Mouse (Mus musculus) thymus, adult 2 months (tissue): ENCODE data around the gene Olfr1357. TPM values are rescaled to one million over a fixed set of nuclear protein-coding genes. Genes with fewer than 3 reads are reported as not detected.

Experiments used
- DNase-seq: peaks from one replicate; pipeline ENCODE4 v3.0.0; 2021
- H3K27ac ChIP-seq: fragments of 200-500 bp; 2 replicates; pipeline ENCODE4 v1.5.1; 2012; ENCODE audit warnings: low read length, control low read depth; ENCODE audit not compliant: control insufficient read depth, insufficient read depth
- H3K27me3 ChIP-seq: fragments of 200-500 bp; 2 replicates; pipeline ENCODE4 v1.6.1; 2012; ENCODE audit warnings: mild to moderate bottlenecking, low read length, moderate library complexity, mixed read lengths; ENCODE audit not compliant: control insufficient read depth, insufficient read depth
- H3K36me3 ChIP-seq: fragments of 200-500 bp; 2 replicates; pipeline ENCODE4 v1.6.1; 2012; ENCODE audit warnings: mild to moderate bottlenecking, low read length, moderate library complexity; ENCODE audit not compliant: control insufficient read depth, insufficient read depth
- H3K4me1 ChIP-seq: fragments of 200-500 bp; replicated peaks from 2 replicates; pipeline ENCODE4 v1.6.1; 2012; ENCODE audit warnings: low read length; ENCODE audit not compliant: control insufficient read depth, insufficient read depth
- H3K4me3 ChIP-seq: fragments of 200-500 bp; 2 replicates; pipeline ENCODE4 v1.5.1; 2012; ENCODE audit warnings: mild to moderate bottlenecking, low read length, control low read depth, moderate library complexity; ENCODE audit not compliant: control insufficient read depth, insufficient read depth
- CTCF ChIP-seq: fragments of 200-500 bp; IDR thresholded peaks from 2 replicates; pipeline ENCODE4 v1.5.1; 2012; ENCODE audit warnings: mild to moderate bottlenecking, control low read depth, low read length, moderate library complexity, borderline replicate concordance; ENCODE audit not compliant: control insufficient read depth, poor library complexity, insufficient read depth; ENCODE audit errors: extremely low read depth
- POLR2A ChIP-seq: fragments of 200-500 bp; IDR thresholded peaks from 2 replicates; pipeline ENCODE4 v1.6.1; 2012; ENCODE audit warnings: mild to moderate bottlenecking, low read length, control low read depth, moderate library complexity; ENCODE audit not compliant: control insufficient read depth, poor library complexity, insufficient read depth; ENCODE audit errors: extremely low read depth
- WGBS: fragments of 180-500 bp; shearing (Covaris S2); methylation state at CpG from one replicate; pipeline ENCODE4 v1.1.7; 2018; 5-methylcytosine and 5-hydroxymethylcytosine counted together
- polyA plus RNA-seq: library from polyadenylated mRNA; depleted of rRNA; stranded (reverse); fragments of >200 nt; gene quantifications from 2 replicates; pipeline ENCODE4 v1.2.3, GENCODE M21; 2012

The Olfr1357 gene
- polyA plus RNA-seq, 1 experiment: not detected

DNA sequence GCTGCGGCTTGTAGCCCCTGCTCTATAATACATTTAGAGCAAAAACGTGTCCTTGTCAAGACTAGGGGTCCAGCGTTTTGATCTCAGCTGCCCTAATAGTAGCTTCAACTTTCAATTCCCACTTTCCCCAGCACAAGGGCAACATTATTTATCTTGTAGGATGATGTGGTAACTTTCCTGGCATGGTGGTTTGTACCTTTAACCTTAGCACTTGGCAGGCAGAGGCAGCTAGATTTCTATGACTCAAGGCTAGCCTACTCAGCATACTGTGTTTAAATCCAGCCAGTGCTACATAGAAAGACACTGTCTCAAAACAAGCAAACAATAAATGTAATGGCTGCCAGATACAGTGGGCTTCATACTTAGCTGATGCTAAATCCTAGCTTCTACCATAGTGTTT lies 10.3 kb downstream of the Olfr1357 start:
- Histone ChIP-seq H3K4me1 (no peaks in the 10 kb centered on the region; the same call in 1 of the 2 replicates), H3K4me3 (no peak overlapping the region), H3K27me3 (no peaks in the 10 kb centered on the region), H3K36me3 (no peaks in the 10 kb centered on the region), H3K27ac (no peak overlapping the region)
- WGBS: 85% methylated on average over 3 of the region's 3 CpGs
- DNase-seq: no peak
- no peak for TF ChIP-seq CTCF
- TF ChIP-seq POLR2A: no peak

DNA sequence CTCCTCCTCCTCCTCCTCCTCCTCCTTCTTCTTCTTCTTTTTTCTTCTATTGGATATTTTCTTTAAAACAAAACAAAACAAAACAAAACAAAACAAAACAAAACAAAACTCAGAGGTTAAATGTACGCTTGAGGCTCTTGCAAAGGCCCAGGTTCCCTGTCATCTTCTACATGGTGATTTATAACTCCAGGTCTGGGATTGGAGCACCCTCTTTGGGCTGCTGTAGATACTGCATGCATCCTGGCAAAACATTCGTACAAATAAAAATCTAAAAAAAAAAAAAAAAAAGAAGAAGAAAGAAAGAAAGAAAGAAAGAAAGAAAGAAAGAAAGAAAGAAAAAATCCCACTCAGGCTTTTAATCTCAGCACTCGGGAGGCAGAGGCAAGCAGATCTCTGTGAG lies 12.8 kb downstream of the Olfr1357 start:
- no peak for TF ChIP-seq POLR2A
- no peak for TF ChIP-seq CTCF
- 32% methylated on average over 3 of the region's 3 CpGs for WGBS
- Histone ChIP-seq H3K36me3 (no peaks in the 10 kb centered on the region), H3K4me3 (no peak overlapping the region), H3K4me1 (no peaks in the 10 kb centered on the region; the same call in 1 of the 2 replicates), H3K27me3 (no peaks in the 10 kb centered on the region), H3K27ac (no peak overlapping the region)
- DNase-seq: peak; percentile 74

DNA sequence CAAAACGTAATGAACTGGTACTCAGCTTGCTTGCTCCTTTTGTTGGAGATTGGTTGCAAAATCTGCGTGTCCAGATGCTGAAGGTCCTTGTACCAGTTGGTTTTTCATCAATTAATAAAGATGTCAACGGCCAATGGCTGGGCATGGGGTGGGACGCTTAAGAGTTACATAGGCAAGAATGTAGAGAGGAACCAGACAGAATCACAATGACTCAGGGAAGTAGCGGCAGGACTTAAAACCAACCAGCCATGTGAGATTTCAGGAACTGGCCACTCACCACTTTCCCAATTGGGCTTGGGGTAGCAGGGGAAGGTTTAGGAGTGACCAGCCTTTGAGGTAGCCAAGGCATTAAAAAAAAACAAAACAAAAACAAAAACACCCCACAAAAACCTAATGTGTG lies 18.0 kb downstream of the Olfr1357 start:
- H3K36me3 ChIP-seq: no peaks in the 10 kb centered on the region
- peaks cover 9% of the 10 kb centered on the region for H3K4me1 ChIP-seq
- TF ChIP-seq CTCF: no peak
- no peak for TF ChIP-seq POLR2A
- no peak overlapping the region for H3K4me3 ChIP-seq
- no peaks in the 10 kb centered on the region for H3K27me3 ChIP-seq
- DNase-seq: no peak
- no peak overlapping the region for H3K27ac ChIP-seq
- WGBS: 89% methylated on average over 5 of the region's 5 CpGs

DNA sequence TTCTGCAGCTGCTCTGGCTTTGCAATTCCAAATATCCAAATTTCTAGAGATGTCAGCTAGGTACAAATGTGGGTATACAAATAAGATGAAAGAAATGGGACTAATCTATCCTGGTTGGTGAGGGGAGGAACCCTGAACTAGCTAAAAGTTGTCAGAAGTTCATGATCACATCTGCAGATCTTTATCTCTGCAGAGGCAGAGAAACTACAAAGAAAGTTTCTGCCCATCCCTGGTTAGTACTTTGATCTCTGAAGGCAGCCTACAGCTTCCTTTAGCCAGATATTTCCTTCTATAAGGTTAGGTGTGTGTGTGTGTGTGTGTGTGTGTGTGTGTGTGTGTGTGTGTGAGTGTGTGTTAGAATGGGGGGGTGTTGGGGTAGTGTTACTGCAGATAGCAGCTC lies 23.3 kb downstream of the Olfr1357 start:
- Histone ChIP-seq H3K27me3 (no peaks in the 10 kb centered on the region), H3K4me1 (peaks cover 42% of the 10 kb centered on the region), H3K36me3 (no peaks in the 10 kb centered on the region), H3K4me3 (no peak overlapping the region), H3K27ac (peak overlapping the region; percentile 81)
- no peak for DNase-seq
- TF ChIP-seq CTCF: no peak
- no peak for TF ChIP-seq POLR2A

DNA sequence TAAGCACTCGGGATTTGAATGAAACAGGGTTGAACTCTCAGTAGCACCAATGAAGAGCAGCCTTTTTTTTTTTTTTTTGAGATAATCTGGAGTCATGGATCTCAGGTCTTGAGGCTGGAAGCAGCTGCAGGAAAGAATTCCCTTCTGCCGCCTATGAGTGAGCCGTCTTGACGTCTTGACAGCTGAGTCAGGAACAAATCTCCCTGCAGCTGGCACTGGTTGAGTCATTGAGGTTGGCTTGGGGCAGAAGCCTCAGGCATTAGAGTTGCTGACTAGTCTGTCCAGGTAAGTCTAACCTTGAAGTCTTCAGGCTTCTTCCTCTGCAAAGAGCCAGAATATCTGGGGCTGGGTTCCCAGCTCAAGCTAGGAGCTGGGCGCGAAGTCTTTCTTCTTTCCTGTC lies 23.7 kb downstream of the Olfr1357 start:
- Histone ChIP-seq H3K27me3 (no peaks in the 10 kb centered on the region), H3K27ac (peak overlapping the region; percentile 81), H3K36me3 (no peaks in the 10 kb centered on the region), H3K4me1 (peaks cover 45% of the 10 kb centered on the region), H3K4me3 (no peak overlapping the region)
- WGBS: 52% methylated on average over 6 of the region's 6 CpGs
- TF ChIP-seq CTCF (no peak), POLR2A (no peak)
- peak; percentile 24 for DNase-seq

DNA sequence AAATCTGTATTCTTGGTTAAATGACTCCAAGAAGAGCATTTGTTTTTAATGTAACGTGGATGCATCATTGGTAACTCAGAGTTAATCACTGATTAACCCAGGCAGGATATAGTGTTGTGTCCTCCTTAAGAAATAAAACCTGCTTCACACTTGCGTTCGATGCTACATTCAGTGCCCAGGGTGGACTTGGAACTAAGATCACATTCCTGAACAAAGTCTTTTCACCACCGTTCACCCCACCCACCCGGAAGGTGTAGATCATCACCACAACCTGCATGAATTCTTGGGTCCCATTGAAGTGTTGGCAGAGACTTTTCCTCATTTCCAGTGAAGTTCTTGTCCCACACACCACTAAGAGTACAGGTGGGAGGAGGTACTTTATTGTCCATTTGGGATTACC lies 24.1 kb downstream of the Olfr1357 start:
- TF ChIP-seq POLR2A (no peak), CTCF (no peak)
- peaks cover 50% of the 10 kb centered on the region for H3K4me1 ChIP-seq
- H3K36me3 ChIP-seq: no peaks in the 10 kb centered on the region
- H3K4me3 ChIP-seq: no peak overlapping the region
- DNase-seq: no peak
- no peaks in the 10 kb centered on the region for H3K27me3 ChIP-seq
- H3K27ac ChIP-seq: peak overlapping the region; percentile 81
- 92% methylated on average over 5 of the region's 5 CpGs for WGBS

DNA sequence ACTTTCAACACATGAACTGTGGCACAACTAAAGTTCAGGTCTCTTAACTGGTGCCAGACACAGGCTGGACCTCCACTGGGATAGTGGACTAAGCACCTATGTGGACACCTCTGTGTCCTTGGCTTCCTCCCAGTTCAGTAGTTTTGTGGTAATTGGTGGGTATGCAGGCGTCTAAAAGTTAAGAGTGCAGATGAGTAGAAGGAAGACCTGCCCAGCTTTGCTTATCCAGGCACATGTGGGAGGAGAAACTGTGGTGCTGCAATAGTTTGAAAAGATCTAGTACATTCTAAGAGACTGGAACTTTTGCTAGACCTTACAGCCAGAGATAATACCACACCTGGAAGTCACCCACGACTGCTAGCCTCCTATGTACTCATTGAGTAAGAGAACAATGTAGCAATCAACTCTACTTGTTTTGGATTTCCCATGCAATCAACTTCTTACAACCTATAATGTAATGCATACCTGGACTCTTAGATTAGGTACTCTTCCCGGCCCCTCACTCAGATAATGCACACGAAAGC lies 25.0 kb downstream of the Olfr1357 start:
- peak overlapping the region; percentile 94 for H3K27ac ChIP-seq
- 53% methylated on average over 4 of the region's 4 CpGs for WGBS
- DNase-seq: no peak

More for the DNA sequence above, 25.0 kb downstream of the Olfr1357 start:
- Histone ChIP-seq H3K27me3 (no peaks in the 10 kb centered on the region), H3K4me1 (peaks cover 53% of the 10 kb centered on the region), H3K4me3 (no peak overlapping the region), H3K36me3 (no peaks in the 10 kb centered on the region)
- no peak for TF ChIP-seq CTCF
- no peak for TF ChIP-seq POLR2A
